Mouse (Mus musculus): ENCODE measurements around the gene Epha6.

The Epha6 gene

DNA sequence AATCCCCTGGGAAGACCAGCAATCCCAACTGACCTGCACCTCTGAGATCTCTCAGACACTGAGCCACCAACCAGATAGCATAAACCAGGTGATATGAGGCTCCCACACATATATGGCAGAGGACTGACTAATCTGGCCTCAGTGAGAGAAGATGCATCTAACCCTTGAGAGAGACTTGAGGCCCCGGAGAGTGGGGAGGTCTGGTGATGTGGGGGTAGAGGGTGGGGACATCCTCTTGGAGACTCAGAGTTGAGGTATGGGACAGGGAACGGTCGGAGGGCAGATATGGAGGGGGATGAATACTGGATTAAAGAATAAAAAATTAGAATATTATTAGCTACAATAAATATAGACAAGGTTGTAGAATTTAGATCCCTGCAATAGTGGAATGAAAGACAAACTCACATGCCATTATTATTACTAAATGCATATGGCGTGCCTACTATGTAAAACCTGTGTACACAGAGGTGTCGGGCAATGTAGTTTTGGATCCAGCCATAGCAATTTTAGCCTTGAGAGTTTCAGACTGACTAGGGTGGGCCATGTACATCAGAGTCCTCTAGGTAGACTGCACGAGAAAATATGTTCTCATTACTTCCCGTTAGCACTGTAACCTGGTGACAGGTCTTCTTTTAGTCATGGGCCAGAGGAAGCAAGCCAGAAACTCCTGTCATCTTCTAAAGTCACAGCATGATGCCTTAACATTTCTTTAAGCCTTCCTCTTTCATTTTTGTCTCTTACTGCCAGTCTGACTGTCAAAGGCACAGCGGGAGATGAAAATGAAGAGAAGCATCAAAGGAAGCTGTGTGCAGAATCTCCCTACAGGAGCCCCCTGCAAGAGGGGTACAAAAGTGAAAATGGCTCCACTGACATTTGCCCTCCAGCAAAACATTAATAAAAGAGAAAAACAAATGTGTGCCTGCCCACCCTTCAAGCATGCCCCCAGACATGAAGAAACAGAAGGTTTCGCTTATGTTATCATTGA, 338.7 kb downstream of the Epha6 start:
- no peak for DNase-seq (ENCODE audit: extremely low read depth, low read depth, low spot score)

DNA sequence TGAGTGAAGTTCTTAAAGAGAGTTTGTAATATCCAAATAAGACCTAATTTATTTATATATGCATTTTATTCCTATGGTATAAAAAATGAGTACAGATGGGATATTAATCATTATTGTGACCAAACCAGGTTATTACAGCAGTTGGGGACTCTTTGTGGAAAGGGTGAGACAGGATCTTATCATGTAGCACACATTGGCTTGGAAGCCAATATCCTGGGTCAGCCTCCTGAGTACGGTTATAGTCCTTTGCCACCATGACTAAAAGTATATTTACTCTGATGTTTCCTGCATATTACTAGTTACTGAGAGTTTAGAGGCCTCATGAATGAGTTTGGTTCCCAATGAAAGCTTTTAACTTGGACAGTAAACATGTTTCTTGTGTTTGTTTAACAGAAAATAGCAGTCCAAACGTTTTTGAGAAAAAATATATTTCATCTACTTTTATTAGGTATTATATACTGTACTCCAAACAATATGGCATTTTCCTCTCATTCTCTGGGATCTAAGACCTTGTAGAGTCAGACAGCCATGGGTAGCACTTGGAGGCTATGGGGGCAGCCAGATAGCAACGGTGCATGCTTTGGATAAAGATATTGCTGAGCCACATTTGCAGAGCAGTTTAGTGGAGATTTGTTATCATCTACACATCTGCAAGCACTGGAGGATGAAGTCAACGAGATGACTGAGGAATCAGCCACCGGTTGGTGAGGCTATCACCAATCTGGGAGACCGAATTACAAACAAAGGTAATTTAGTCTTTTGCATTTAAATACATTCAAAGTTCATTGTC, 340.4 kb downstream of the Epha6 start:
- no peak for DNase-seq (ENCODE audit: extremely low read depth, low read depth, low spot score)

DNA sequence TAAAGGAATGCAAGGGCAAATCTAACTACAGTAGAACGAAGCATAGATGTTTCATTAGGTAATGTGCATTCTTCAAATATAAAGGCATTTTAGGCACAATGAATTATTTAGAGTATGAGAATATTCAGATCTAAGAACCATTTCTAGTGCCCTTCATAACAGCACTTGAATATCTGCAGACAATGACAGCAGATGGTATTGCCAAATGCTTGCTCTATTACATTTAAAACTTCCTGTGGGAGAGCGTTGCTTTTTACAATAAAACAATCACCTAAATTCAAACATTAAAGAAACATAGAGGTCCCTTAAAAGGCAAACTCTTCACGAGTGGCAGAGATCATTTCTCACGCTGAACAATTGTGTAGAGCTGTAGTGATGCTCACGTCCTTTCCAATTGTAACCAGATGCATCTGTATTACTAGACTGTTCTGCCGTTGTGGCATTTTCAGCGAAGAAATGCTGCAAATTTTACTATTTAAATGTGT, 347.1 kb downstream of the Epha6 start:
- DNase-seq (ENCODE audit: extremely low read depth, low read depth, low spot score): no peak

DNA sequence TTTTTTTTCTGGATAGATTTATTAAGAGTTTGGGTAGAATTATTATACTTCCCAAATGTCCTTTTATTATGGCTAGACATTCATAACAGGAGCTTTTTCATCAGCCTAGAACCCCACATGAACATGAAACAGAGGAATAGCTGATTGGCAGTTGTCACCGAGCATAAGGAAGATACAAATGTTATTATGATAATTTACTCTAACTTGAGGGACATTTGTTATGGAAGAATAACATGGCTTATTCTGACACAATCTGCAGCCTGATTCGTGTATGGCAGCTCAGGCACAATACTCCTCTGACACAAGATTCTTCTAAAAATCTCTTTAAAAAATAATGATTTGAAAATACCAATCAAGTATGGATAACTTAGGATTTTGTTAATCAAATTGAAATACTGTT, 347.7 kb downstream of the Epha6 start:
- DNase-seq (ENCODE audit: extremely low read depth, low read depth, low spot score): no peak

DNA sequence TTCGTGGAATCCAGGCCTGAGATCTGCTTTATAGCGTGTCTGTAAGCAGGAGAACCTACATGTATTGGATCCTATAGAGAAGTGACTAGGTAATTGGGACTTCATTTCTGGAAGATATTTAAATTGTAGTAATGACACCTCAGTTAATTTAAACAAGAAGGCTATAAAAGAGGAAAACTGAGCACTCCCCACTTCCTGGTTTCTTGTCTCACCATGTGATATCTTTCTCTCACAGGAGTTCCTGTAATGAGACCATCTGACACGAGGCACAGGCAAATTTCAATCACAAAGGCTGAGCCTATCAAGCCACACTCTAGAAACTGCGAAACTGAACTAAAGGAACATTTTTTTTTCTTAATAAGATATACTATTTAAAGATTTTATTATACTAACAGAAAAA, 348.3 kb downstream of the Epha6 start:
- no peak for DNase-seq (ENCODE audit: extremely low read depth, low read depth, low spot score)

DNA sequence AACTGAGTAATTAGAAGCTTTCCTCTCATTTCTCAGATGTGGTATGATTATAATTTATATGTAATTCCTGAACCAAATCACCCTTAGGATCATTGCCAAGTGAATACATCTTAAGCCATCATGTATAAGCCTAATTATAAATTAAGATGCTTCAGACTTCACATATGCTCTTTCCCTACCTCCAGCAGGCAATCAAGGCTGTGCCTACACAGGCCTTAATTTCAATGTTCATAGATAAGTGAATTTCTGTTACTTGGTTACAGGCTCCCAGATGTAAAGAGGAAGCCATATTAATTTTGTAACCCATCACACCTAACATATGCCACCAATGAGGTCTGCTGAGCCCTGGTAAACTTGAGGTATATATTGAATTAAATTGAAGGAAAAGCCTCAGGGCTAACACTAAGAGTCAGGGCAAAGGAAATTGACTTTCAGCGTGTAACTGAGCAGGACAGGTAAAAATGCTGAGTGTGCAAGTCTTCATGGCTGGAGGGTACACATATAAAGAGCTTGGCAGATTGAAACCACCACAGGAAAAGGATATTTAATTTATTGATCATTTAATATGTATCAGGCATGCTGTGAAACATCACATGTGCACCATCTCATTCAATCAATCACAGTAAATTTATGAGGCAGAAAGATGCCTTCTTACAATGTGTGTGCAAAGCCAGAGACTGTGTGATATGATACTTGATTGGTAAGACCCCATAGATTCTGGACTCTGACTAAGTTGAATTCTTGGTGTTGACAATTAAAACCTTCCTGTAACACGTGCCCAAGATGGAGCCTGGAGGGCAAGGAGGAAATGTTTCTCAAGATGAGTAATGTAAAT, 365.8 kb downstream of the Epha6 start:
- no peak for DNase-seq (ENCODE audit: extremely low read depth, low read depth, low spot score)

DNA sequence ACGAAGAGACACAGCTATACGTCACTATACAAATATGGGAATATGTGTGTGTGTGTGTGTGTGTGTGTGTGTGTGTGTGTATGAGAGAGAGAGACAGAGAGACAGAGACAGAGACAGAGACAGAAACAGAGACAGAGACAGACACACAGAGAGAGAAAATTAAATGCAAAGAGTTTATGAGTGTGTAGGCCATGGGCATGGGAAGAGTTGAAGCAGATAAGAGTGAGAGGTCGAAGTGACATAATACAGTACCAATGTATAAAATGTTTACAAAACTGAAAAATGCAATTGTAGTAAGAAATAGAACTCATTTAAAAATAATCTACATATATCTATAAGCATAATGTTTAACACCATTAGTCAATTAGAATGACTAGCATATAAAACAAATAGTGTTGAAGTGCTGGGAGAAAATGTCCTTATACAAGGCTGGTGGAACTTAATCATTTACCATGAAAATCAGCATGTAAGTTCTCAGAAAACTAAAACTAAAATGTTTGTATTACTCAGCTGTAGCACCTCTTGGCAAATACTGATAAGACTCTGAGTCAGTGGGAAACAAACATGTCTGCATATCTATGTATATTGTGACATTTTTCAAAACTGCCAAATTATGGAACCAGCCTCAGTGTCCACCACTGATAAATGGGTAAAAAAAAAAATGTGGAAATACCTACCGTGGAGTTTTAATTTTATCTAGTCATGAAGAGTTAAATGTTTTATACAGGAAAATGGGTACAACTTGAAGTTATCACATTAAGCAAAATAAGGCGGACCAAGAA, 371.2 kb downstream of the Epha6 start:
- no peak for DNase-seq (ENCODE audit: extremely low read depth, low read depth, low spot score)

DNA sequence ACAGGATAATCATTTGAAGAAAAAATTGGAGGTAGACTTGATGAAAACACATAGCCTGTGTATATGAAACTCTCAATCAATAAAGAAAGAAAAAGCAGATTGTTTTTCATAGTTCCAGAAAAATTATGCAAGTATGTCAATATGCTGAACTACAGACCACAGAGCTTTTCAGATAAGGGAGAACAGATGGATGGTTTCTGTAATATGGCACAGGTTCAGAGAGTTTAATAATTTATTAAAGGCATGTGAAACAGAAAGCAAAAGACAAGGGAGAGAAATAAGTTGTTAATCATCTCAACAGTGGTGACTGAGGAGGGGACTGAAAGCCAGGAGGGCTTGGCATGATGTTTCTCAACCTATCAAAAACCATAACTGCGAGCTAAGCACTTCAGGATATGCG, 372.3 kb downstream of the Epha6 start:
- DNase-seq (ENCODE audit: extremely low read depth, low read depth, low spot score): no peak

DNA sequence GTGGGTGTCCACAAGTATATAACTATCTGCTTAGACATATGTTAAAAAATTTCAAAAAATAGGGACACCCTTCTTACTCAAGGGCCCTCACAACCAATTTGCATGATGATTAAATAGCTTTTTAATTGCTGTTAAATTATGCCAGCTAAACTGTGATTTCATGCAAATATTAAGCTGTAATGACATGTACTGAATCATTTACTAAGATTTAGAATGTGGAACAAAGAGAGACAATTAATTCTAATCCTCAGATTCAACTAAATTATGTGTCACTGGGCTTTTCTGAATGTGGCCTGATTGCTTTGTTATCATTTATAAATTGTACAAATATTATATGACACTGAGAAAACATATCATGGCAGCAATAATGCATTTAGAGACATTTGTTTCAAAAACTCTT, 396.2 kb downstream of the Epha6 start:
- no peak for DNase-seq (ENCODE audit: extremely low read depth, low read depth, low spot score)

DNA sequence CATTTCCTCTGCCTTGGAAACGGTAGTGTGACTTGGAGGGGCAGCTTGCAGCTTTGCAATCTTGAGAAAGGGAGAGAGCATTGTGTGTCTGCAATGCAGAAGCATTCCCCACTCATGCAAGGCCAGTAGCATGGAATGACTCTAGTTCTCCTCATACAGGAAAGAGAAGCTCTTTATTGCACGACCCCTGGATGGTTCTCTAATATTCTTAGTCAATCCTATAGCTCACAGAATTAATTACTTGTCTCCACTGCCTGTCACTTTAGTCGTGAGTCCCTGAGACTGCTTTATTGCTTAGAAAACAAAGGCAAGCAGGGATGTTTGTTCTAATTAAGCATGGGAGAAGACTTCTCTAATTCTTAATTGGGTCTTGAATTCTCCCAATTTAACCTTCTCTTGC, 429.8 kb downstream of the Epha6 start:
- DNase-seq (ENCODE audit: extremely low read depth, low read depth, low spot score): no peak

DNA sequence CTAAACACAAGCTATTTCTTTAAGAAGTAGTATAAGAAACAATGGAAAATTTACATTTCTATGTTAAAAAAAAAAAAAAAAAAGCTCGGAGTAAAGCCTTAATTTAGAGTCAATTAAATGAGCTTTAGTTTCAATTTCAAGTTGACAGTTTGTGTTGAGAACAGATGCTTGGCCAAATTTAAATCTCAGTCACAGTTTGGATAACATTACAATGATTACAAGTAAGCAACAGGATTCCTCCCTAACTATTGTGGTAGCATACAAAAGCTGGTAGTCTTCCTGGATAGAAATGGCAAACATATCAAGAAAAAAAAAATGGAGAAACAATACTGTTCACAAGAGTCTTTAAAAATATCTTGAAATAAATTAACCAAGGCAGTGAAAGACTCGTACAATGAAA, 452.9 kb downstream of the Epha6 start:
- DNase-seq (ENCODE audit: extremely low read depth, low read depth, low spot score): no peak

DNA sequence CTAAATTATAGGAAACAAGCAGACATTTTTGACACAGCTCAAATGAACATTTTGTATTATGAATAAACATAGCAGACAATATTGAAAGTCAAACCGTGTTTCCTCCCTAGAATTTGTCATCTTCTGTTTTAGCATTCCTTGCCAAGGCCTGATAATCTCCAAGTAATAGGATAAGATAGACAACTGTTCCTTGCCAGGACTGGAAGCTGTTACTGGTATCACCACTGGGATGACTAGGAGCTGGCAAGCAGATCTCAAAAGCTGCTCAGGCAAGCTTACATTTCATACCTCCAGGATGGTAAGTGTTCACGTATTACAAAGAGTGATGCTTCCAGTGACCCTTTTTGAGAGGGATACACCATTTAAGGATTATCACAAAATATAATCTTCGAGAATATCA, 461.0 kb downstream of the Epha6 start:
- DNase-seq (ENCODE audit: extremely low read depth, low read depth, low spot score): no peak

DNA sequence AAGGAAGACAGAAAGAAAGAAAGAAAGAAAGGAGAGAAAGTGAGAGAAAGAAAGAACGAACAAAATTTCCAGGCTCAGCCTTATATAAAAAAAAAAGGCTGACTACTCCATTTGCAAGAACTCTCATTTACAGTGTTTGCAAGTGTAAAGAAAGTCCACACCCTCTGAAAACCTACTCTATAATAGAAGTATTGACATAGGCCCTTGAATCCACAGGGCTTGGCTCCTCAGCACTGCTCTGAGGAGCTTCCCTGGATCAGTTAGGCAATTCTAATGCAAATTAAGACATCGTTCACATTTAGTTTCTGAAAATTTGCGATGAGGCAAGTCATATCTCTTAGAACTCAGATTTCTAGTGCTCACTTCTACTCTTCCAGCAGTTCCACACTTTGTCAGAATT, 483.9 kb downstream of the Epha6 start:
- no peak for DNase-seq (ENCODE audit: extremely low read depth, low read depth, low spot score)

DNA sequence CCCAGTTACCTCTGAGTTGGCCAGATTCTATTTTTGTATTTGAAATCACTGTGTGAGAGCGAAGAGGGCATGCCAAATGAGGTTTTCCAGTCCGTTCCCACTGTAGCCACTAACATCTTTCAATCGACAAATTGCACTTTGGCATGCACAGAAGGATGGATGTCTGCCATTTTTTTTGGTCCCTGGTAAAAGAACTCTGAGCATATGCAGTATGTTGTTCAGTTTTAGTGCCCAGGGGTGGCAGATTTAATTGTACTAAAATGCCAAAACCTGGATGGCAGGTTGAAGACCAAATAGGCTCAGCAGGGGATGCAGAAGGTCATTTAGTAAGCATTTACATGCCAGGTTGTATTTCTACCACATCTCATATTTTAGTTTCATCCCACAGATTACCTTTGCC, 503.1 kb downstream of the Epha6 start:
- no peak for DNase-seq (ENCODE audit: extremely low read depth, low read depth, low spot score)

DNA sequence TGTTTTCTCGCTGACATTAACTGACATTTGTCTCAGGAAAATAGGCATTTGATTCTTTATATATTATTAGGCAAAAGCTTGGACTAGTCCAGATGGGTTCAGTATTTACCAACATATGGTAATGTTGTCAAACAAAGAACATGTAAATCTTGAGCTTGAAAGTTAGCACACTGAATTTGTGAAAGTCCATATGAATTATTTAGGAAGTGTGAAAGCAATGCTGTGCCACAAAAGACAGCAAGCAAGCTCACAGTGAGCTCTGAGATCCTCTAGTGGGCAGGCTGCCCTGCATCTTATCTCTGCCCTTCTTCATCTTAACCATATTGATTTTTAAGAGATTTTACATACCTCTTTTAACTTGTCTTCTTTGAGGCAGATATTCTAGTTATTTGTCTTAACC, 510.0 kb downstream of the Epha6 start:
- DNase-seq (ENCODE audit: extremely low read depth, low read depth, low spot score): no peak

DNA sequence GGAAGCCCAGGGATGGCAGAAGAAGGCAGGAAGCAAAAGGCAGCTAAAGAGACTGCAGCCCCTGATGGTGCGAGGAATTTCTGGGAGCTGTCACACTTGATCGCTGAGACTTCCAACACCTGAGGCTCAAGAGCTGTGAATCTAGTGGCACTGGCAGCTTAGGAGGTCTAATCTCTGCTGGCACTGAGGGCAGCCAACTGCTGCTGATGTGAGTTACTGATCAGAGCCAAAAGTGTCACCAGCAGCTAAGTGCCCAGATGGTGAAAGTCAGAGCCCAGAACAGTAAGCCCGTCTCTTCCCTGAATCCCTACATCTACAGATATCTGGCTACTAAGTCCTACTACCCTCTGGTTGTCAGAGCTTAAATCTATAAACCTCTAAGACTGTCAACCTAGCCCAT, 518.4 kb downstream of the Epha6 start:
- no peak for DNase-seq (ENCODE audit: extremely low read depth, low read depth, low spot score)

DNA sequence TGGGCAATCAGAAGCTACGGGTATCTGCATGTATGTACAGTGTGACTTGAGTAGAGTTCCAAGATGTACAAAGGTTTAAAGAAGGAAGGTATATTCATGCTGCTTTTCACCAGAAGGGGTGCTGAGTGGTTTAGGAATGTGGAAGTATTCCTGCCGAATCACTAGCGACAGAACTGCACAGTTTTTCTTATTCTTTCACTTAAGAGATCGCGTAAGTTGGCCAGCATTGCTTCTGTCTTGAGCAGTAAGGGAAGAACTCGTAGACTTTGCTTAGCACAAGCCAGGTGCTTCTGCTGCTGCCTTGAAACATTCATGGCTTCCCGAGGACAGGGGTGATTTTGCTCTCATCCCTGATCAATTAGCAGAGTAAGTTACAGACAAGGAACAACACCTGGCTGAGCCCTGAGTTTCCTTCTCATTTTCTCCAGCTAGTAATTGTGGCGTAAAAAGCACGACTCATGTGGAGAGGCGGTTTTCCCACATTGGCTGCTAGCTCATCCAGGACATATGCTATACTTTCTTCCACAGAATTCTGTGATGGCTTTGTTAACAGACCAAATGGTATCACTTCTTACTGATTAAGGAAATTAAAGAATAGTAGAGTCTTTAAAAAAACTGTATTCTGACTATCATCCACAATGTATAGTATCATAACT, 534.7 kb downstream of the Epha6 start:
- DNase-seq (ENCODE audit: extremely low read depth, low read depth, low spot score): no peak

DNA sequence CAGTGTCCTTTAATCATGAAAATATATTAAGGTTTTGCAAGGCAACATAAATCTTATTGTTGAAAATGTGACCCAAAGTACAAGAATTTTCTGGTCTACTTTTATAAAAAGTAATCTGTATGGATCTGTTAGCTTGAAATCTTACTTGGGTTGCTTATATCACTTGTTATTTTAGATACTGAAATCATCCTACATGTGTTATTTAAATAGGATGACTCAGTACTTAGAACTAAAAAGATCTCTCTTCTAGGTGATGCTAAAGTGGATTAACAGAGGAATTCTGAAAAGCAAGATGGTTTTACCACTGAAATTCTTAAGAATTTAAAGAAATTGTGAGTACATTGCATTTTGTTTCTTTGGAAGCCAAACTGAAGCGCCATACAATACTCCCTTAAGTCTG, 561.5 kb downstream of the Epha6 start:
- no peak for DNase-seq (ENCODE audit: extremely low read depth, low read depth, low spot score)

DNA sequence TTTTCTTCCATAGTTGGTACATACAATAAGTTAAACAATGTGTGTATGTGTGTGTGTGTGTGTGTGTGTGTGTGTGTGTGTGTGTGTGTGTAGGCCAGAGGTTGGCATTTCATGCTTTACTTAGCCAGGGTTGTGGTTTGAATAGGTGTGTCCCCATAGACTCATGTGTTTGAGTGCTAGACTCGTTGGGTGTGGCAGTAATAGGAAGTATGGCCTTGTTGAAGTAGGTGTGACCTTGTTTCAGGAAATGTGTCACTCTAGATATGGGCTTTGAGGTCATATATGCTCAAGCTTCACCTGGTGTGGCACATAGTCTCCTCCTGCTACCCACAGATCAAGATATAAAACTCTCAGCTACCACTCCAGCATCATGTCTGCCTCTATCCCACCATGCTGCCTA, 577.0 kb downstream of the Epha6 start:
- DNase-seq (ENCODE audit: extremely low read depth, low read depth, low spot score): no peak
